Comparison of ENCODE assay signal across 13 mouse cellular contexts in the genomic region with DNA sequence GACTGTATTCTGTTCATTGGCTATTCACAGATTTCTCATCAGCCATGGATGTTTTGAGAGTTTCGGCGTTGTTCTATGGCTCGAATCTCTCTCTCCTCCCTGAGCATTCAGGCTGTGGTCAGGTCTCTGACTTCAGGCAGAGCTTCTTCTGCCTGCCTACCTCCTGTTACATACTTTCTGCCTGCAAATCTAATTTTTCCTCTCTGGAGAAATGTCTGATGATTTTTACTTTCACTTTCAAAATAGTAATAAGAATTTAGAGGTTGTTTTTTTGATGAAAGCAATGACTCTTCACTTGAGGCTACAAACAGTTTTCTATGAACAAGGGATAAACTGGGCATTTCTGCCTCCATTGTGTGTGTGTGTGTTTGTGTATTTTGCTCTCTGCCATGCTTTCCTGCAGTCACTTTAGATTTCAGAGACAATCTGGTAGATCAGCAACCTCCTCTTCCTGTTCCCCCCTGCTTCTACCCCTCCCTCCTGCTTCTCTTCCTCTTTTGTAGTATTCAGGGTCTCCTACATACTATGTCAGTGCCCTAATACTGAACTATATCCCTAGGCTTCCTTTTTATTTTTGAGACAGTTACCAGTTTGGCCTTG.
DNase-seq lines count a peak whose midpoint lies in the region; ATAC-seq and TF ChIP-seq lines count a peak whose summit lies in the region.
"Had no signal": no experiment of that assay in that cellular context is flagged by ENCODE, and none has a peak within 500 bp of the region (broad histone marks: within the 10 kb centered on the region; RNA-seq: fewer than 3 reads in every experiment).

No protein-coding gene starts in this region.

- H3K9me3 ChIP-seq in G1E (replicated peaks): no peaks in the 10 kb centered on the region
- H3K9me3 ChIP-seq: embryonic facial prominence, embryonic 15.5 days; lung, embryonic 15.5 days had no signal

- no peaks in the 10 kb centered on the region; the same call in 1 of the 2 replicates for H3K4me1 ChIP-seq in G1E (ENCODE audit: insufficient read depth, low read depth, low read length)
- H3K4me1 ChIP-seq: embryonic facial prominence, embryonic 15.5 days; lung, embryonic 15.5 days had no signal

- H3K36me3 ChIP-seq in G1E (replicated peaks): no peaks in the 10 kb centered on the region
- H3K36me3 ChIP-seq: embryonic facial prominence, embryonic 15.5 days; lung, embryonic 15.5 days had no signal

- no peak overlapping the region for H3K4me3 ChIP-seq in G1E (ENCODE audit: low read depth, low read length)
- H3K4me3 ChIP-seq: embryonic facial prominence, embryonic 15.5 days; left cerebral cortex, adult 2 months; lung, embryonic 15.5 days had no signal

- TF ChIP-seq CTCF in G1E (IDR thresholded peaks at IDR 0.05; ENCODE audit: low read depth, low read length): no peak

- DNase-seq in lung, postnatal 10 days: peak; percentile 9
- no peak for DNase-seq in lung, postnatal 4 days
- DNase-seq in G1E (ENCODE audit: low spot score): peak; percentile 12
- no peak for DNase-seq in urinary bladder, postnatal 10 days (ENCODE audit: low spot score)
- no peak for DNase-seq in kidney, postnatal 25 days
- DNase-seq in layer of hippocampus, adult 18-20 months (ENCODE audit: low spot score in 2 of 2): no peak
- DNase-seq: cerebellum, adult 18-20 months; kidney, adult 2 months had no signal

- ATAC-seq in G1E (ENCODE audit: extremely low read depth, insufficient number of reproducible peaks, low FRiP score, poor library complexity, severe bottlenecking): no peak
- peak; percentile 90 for ATAC-seq in granulocyte monocyte progenitor cell, adult 5-6 weeks (replicated peaks; ENCODE audit: poor library complexity, severe bottlenecking)
- ATAC-seq in neutrophil, adult 5-6 weeks (ENCODE audit: extremely low read depth, insufficient number of reproducible peaks, low FRiP score, poor library complexity, severe bottlenecking): 0 out of 2 replicates have a peak, but pooled peaks have one; percentile 41

- H3K27me3 ChIP-seq in G1E (ENCODE audit: insufficient read depth, low read length): no peaks in the 10 kb centered on the region
- H3K27me3 ChIP-seq: embryonic facial prominence, embryonic 15.5 days; lung, embryonic 15.5 days had no signal

Comparison
In these comparisons a context has a peak if more than half of its experiments do, and no peak if none do; other contexts are left out.
1. DNase-seq: peak in lung, postnatal 10 days (single experiment) and G1E (single experiment); none in lung, postnatal 4 days (0 of 2), urinary bladder, postnatal 10 days (single experiment), kidney, postnatal 25 days (0 of 2) and layer of hippocampus, adult 18-20 months (0 of 2).